Mouse (Mus musculus) CH12F3 (cell line): ENCODE data around the gene Barx2.

ENCODE experiments used
- in situ Hi-C: fragments of 300-500 bp; cut with MboI; formaldehyde crosslinking; loops from 2 replicates; pipeline ENCODE4 v1.14.3; 2020; ENCODE audit warnings: low sequenced_read_pairs

Barx2 gene

GRCm38 (mm10) chr9:31901781-31902180 lies 11.5 kb downstream of the Barx2 start:
- in situ Hi-C loops = loop anchor here (25.0 kb wide), 1 partner anchor 339 kb away; no protein-coding TSS in a partner anchor

- in situ Hi-C loops = no loop called here
These were observed 18.4 kb downstream of the Barx2 start for GRCm38 (mm10) chr9:31894775-31895320.

- in situ Hi-C loops = no loop called here
These were observed 24.9 kb downstream of the Barx2 start for GRCm38 (mm10) chr9:31888333-31888732.

GRCm38 (mm10) chr9:31886258-31886657 lies 27.0 kb downstream of the Barx2 start:
- in situ Hi-C loops = no loop called here

GRCm38 (mm10) chr9:31882376-31882775 lies 30.9 kb downstream of the Barx2 start:
- in situ Hi-C loops = no loop called here

GRCm38 (mm10) chr9:31875556-31875955 lies 37.7 kb downstream of the Barx2 start:
- in situ Hi-C loops = no loop called here

- in situ Hi-C loops = no loop called here
These were observed 39.0 kb downstream of the Barx2 start for GRCm38 (mm10) chr9:31874236-31874635.

GRCm38 (mm10) chr9:31871410-31871809 lies 41.9 kb downstream of the Barx2 start:
- in situ Hi-C loops = no loop called here

- in situ Hi-C loops = no loop called here
These were observed 44.3 kb downstream of the Barx2 start for GRCm38 (mm10) chr9:31868823-31869460.

GRCm38 (mm10) chr9:31863830-31864229 lies 49.4 kb downstream of the Barx2 start:
- in situ Hi-C loops = no loop called here

- in situ Hi-C loops = no loop called here
These were observed 53.8 kb downstream of the Barx2 start for GRCm38 (mm10) chr9:31859446-31859845.

- in situ Hi-C loops = no loop called here
These were observed 54.4 kb downstream of the Barx2 start for GRCm38 (mm10) chr9:31858720-31859340.

GRCm38 (mm10) chr9:31857512-31857911 lies 55.8 kb downstream of the Barx2 start:
- in situ Hi-C loops = no loop called here

- in situ Hi-C loops = no loop called here
These were observed 56.8 kb downstream of the Barx2 start for GRCm38 (mm10) chr9:31856437-31856836.

- in situ Hi-C loops = no loop called here
These were observed 57.6 kb downstream of the Barx2 start for GRCm38 (mm10) chr9:31855668-31856067.

GRCm38 (mm10) chr9:31851710-31852109 lies 61.6 kb downstream of the Barx2 start:
- in situ Hi-C loops = no loop called here

- in situ Hi-C loops = no loop called here
These were observed 62.6 kb downstream of the Barx2 start for GRCm38 (mm10) chr9:31850706-31851105.

GRCm38 (mm10) chr9:31849387-31849786 lies 63.9 kb downstream of the Barx2 start:
- in situ Hi-C loops = no loop called here

GRCm38 (mm10) chr9:31844614-31845013 lies 68.6 kb downstream of the Barx2 start:
- in situ Hi-C loops = no loop called here

GRCm38 (mm10) chr9:31841108-31841815 lies 72.0 kb downstream of the Barx2 start:
- in situ Hi-C loops = no loop called here

- in situ Hi-C loops = no loop called here
These were observed 72.7 kb downstream of the Barx2 start for GRCm38 (mm10) chr9:31840571-31840970.

- in situ Hi-C loops = no loop called here
These were observed 73.2 kb downstream of the Barx2 start for GRCm38 (mm10) chr9:31840037-31840436.
